Mouse (Mus musculus) adrenal gland, adult (tissue): Measurements from ENCODE around the gene Ap3d1.
A peak's percentile ranks its signal among the peaks of the same experiment; 100 is the strongest.

Experiments used
- DNase-seq, 2 experiments: peaks; one replicate each; pipeline ENCODE4 v3.0.0; 2022 to 2023; ENCODE audit warnings: low spot score in 1 of 2; ENCODE audit not compliant: inconsistent age in 2 of 2

Ap3d1 gene

DNA sequence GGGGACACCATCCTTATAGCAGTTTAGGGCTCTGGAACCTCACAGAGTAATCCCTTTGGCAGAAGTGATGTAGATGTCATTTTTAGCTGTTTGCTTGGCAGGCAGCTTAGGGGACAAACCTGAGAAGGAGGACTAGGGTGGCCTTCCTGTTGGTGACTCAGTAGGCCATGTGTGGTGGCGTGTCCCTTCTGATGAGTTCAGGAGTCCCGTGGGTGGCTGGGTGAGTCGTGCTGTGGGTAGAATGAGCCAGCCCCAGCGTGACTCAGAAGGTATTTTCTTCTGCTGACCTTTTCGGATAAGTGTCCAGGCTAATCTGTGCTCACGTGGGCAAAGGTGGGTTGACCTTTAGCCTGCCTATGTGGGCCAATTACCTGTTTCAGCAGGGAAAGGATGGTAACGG is 16.6 kb upstream of the Ap3d1 start:
- peak; percentile 88 to 91 for DNase-seq

DNA sequence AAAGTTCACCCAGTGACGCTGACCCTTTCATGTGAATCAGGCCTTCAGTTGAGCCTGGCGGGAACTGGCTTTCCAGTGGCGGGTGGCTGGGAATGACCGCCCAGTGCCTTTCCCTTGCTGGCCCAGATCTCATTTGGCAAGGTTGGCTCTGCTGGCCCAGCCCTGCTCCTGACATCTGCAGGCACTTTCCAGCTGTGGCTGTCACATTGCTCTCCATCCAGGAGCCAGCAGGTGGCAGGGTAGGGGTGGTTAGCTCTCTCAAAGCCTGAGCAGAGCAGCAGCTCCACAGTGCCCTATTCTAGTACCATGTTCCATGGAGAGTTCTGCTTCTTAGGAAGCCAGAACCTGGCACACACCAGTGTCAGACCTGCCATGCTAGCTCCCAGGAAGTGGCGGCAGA is 15.7 kb upstream of the Ap3d1 start:
- peak; percentile 88 to 95 for DNase-seq

DNA sequence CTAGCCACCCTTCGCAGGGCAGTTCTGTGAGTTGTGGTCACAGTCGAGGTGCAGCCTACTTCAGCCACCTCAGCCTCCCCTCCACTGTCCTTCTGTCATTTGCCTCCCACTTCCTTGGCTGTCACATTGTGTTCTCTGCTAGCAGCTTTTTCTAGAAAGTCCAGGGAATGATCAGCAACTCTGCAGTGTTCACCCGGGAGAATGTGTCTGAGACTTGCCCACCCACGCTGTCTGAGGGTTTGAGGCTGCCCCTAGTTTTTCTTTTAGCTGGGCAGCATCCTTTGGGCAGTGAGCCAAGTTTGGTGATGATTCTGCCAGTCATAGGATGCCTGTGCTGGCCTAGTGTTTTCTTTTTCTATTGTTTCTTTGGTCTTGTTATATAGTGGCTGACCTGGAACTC is 14.9 kb upstream of the Ap3d1 start:
- DNase-seq = peak in 1 of 2 experiments; percentile 75

DNA sequence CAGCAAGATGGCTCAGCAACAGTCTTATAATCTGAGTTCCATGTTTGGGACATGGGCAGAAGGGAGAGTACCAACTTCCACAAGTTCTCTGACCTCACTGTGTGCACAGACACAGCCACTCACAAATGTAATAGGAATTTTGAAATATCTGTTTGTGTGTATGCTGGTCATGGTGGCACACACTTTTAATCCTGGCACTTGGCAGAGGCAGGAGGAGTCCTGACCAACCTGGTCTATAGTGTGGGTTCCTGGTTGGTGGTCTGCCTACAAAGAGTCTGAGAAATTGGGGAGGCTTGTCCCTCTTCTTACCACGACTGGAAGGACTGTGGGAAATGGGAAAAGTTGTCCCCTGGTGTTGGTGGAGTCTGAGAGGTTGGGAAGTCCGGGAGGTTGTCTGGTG is 14.4 kb upstream of the Ap3d1 start:
- peak in 1 of 2 experiments; percentile 57 for DNase-seq

DNA sequence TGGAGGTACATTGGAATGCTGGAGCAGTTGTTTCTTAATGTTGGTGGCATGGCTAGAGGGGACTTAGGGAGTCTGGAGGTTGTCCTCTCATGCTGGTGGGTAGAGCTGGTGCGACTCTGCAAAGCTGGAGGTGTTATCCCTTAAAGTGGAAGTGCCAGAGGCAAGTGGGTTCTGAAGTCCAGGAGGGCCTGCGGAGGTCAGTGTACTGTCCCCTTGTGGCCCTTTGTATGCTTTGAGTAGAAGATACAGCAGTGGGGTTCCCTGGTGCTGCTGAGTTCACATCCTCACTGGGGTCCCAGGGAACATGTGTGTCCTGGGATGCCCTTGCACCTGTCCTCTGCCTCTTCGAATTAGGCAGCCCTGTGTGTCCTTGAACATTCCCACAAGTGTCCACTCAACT is 14.0 kb upstream of the Ap3d1 start:
- peak in 1 of 2 experiments; percentile 78 for DNase-seq

DNA sequence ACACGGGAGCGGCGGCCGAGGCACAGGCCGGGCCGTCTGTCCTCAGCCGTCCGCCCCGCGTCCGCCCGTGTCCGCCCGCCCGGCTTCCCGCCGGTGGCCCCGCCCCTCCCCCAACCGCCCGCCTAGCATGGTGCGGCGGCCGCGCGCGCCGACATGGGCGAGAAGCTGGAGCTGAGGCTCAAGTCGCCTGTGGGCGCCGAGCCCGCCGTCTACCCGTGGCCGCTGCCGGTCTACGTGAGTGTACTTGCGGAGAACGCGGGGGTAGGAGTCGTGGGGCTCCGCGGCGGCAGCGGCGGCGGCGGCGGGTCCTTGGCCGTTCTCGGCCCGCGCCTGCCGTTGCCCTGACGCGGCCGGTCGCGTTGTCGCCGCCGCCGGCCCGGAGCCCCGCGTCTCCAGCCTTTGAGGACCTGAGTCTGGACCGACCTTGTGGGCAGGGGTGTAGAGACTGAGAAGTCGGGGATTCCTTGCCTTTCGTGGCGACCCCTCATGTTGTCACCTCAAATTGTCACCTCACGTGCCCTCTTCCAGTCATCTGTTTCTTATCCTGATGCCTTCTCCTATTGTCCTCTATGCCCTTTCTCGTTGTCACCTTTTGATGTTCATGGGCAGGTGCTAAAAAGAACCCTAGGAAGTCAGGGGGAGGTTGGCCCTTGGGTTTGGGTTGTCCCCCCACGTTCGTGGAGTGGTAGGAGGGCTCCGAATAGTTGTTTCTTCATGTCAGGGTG is 13.4 kb upstream of the Ap3d1 start:
- DNase-seq = no peak

DNA sequence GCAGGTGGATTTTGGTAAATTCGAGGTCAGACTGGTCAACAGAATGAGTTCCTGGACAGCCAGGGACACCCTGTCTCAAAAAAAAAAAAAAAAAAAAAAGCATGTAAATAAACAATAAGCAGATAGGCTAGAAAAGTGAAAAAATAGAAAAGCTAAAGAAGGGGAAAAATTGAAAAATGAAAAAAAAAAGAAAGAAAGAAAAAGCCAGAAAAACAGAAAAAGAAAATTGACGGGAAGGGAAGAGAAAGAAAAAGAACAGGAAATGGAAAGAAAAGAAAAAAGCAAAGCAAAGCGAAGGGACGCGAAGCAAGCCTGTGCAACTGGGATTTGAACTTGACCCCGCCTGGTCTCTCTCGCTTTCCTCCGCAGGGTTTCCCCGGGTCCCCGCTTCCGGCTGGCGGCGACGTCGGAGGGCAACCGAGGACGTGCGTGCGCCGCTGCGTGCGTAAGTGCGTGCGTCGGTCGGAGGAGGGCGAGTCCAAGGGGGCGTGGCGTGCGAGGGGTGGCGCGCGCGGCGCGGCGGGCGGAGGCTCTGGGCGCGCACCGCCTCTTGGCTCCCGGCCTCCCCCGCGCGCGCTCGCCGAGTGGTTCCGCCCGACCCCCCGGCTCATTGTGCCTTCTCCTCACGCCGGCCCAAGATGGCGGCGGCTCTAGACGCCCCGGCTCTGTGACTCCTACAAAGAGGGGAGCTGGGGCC is 12.7 kb upstream of the Ap3d1 start, which contains the start of gene Dot1l:
Gene Dot1l, plus strand, starts transcription at position 613 of the 697 bp plus-strand sequence.
- peak; percentile 99 for DNase-seq

DNA sequence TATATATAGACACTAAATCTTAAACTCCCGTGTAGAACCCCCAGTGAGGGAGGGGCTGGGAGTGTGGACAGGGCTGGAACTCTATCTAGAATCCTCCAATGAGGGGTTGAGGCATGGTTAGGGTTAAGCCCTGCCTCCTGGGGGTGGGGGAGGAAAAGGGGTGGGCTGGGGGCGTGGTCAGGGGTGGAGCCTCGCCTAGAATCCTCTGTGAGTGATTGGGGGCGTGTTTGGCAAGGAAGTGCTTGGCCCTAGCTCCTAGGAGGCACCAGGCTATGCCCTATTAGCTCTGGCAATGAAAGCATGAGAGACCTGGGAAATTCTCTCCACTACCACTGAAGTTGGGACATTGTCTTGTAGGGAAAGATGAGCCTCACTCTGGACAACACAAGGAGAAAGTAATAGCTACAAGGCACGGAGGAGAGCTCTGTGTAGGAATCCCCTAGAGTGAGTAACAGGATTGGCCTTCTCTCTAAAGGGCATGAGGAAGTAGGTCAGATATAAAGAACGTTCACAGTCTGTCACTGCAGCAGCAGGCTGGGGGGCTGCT is 10.1 kb upstream of the Ap3d1 start:
- DNase-seq = peak; percentile 83 to 95

DNA sequence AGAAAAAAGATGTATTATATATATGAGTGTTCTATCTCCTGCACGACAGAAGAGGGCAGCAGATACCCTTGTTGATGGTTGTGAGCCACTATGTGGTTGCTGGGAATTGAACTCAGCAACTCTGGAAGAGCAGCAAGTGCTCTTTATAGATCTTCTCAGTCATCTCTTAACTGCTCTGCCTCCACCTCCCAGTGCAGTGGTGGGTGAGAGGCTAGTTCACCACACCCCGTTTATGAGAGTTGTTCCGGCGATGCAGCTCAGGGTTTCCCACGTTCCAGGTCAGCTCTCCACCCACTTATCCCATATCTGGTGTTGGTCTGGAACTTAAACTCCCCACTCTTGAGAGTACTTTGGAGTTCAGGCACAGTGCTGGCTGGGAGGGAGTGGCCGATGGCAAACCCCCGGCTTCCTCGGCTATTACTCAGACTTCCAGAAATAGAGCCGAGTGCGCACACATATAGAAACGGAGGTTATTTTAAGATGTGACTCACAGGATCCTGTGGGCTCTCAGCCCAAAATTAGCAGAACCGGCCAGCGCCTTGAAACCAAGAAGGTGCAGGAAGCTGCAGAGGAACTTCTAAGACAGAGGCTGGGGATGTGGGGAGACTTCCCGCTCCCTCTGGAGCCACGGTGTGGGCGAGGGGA is 9.2 kb upstream of the Ap3d1 start:
- DNase-seq = peak; percentile 82 to 92

DNA sequence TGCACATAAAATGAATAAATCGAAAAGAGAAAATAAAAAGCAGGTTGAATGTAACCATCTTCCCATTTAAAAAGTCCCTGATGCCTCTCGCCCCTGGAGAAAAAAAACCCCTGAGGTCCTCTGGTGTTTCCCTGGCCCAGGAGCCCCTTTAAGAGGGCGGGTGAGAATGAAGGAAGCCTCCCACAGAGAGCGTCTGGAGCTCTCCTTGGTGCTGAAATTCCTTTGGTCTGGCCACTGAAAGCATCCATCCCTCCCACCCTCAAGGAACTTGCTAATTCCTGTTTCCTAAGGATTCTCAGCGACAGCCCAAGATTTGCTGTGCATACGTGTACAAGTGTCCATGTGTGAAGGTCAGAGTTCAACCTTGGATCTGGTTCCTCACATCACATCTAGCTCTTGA is 6.5 kb upstream of the Ap3d1 start:
- DNase-seq = peak; percentile 55 to 85

DNA sequence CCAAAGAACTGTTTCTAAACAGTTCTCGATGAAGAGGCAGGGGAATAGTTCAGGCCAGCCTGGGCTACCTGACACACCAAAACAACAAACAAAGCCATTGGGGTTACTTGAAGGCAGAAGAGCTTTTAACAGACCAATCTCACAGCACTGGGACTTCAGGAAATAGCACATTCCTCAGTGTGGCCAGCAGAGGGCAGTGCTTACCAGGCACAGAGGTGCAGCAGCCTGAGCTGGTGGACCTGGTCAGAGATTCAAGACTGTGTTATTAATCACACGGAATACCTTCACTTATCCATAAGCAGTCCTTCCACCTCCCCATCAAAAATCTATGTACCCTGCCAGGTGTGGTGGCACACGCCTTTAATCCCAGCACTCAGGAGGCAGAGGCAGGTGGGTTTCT is 5.3 kb upstream of the Ap3d1 start:
- peak; percentile 80 to 92 for DNase-seq

DNA sequence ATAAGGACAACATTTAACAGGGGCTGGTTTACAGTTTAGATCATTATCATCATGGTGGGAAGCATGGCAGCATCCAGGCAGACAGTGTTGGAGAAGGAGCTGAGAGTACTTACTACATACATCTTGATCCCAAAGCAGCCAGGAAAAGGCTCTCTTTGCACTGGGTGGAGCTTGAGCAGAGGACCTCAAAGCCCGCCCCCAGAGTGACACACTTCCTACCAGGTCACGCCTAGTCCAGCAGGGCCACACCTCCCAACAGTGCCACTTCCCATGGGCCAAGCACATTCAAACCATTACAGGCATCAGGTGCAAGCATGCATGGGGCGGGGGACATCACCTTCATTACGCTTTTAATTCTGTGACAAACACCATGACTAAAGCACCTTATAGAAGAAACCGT is 2.2 kb upstream of the Ap3d1 start:
- peak; percentile 72 to 87 for DNase-seq

DNA sequence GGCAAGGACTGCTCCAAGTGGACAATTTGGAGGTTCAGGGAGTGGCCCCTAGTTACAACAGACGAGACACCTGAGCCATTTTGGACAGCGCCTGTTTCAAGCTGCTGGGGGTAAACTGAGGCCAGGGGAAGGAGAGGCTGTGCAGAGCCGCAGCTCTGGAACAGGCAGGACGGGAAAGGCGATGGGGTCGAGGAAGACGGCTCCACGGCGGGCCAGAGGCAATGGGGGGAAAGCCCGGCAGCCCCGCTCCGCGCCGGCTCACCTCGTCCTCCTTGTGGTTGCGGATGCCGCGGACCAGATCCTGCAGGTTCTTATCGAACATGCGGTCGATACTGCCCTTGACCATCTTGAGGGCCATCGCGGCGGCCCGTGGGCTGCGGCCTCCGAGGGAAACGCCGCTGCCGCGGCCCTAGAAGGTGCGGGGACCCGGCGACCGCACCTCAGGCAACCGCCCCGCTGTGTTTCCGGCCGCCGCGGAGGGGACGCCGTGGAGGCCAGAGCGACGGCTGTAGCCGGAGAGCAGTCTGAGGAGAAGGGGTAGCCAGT is 357 bp downstream of the Ap3d1 start:
- DNase-seq = no peak

DNA sequence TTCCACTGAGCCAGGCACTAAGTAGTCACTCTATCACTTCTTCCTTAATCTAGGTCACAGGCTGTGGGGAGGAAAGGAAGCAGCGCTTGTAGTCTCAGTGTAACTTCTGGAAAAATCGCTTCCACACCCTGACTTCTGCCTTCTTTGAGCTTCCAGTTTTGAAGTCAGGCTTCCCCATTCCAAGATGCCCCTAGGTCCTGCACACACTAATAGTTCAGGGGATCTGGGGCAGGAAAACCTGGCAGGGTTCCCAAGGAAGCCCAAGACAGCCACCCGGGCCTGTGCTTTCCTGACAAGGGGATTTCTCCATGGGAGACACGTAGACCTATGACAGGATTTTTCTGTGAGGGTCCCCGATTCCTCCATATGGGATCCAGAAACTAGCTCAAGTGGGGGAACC is 918 bp downstream of the Ap3d1 start:
- DNase-seq = peak; percentile 52 to 85

DNA sequence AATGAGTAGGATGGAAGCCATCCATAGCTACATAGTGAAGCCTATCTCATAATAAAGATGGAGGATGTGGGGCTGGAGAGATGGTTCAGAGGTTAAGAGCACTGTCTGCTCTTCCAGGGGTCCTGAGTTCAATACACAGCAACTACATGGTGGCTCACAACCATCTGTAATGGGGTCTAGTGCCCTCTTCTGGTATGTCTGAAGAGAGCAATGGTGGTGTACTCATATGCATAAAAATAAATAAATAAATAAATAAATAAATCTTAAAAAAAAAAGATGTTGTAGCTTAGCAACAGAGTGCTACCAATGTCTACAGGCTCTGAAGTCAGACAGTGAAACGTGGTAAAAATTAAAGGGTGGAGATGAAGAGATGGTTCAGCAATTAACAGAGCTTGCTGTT is 3.4 kb downstream of the Ap3d1 start:
- no peak for DNase-seq

DNA sequence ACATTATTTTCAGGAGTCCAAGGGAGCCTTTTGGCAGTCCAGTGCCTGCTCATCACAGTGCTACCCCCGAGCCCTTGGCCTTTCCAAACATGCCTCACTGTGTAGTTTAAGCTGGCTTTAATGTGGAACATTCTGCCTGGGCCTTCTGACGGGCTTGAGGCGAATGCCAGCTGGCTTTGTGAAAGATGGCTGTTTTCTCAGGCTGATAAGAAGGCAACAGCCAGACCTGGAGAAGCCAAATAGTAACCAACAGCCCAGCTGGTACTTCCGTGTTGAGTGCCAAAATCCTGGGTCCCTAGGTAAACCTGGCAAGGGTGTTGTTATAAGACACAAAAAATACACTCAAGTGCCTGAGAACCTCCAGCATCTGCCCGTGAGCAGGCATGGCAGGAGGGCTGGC is 5.3 kb downstream of the Ap3d1 start:
- DNase-seq = peak; percentile 63 to 82

DNA sequence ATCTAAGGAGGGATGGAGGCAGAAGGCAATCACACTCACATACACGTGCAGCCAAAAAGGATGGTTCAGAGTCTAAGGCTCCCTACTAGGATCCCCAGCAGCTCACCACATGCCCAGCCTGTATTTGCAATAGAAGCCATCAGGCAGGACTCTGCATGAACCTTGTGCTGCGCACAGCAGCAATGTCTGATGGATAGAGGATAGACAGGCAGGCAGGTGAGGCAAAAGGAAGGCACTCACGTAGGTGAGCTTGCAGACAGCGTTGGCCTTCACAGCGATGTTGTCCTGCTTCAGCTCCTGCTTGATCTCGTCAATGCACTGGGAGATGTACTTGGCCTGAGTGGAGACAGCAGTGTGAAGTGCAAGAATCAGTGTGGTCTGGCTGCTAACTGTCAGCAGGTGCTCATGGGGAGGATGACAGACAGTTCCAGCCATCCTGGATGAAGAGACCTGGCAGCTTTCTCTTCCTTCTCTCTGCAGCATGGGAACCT is 9.4 kb downstream of the Ap3d1 start:
- no peak for DNase-seq

DNA sequence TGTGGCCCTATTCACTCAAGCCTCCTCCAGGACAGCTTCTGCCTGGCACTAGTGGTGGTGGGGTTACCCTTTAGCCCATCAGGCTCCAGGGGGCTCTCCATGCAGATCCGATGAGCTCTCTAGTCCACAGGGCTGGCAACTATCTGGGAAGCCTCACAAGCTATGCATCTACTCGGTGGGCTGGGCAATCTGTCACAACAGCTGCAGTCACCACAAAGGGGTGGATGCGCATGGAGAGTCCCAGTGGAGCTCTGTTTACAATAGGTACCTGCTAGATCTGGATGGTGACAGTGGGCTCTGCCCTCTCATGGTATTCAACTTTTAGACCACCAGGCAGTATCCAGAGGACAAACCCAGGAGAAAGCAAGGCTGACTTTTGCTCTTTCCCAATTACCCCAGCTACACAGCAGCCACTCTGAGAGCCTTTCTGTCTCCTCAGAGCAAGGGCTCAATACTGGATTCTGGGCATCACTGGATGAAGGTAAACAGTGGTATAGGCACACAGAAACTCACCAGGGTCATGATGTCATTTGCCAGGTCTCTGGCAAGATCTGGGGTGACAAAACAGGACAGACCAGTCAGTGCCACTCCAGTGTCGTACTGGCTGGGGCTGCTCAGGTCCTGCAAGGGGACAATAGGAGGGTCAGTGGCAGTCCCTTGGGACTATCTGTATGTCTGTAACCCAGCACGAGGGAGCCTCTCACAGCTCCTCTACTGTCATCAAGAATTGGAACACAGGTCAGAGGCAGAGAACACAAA is 14.5 kb downstream of the Ap3d1 start:
- no peak for DNase-seq

DNA sequence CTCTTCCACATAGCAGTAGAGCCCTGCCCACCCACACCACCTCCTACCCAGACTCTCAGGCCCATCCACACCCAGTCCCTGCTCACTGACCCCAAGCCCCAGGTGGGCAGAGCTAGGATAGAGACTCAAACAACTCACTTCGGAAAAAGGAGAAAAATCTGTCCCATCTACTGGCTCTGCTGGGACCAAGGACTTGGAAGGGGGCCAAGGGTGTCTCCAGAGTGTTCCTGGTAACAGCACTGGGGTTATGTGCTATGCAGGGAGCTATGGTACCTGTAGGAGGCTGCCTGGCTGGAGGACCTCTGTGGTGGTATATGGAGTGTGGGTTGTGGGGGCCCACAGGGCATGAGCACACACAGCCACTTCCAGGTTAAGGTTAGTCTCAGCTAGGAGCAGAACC is 24.8 kb downstream of the Ap3d1 start:
- DNase-seq = peak; percentile 59 to 80

DNA sequence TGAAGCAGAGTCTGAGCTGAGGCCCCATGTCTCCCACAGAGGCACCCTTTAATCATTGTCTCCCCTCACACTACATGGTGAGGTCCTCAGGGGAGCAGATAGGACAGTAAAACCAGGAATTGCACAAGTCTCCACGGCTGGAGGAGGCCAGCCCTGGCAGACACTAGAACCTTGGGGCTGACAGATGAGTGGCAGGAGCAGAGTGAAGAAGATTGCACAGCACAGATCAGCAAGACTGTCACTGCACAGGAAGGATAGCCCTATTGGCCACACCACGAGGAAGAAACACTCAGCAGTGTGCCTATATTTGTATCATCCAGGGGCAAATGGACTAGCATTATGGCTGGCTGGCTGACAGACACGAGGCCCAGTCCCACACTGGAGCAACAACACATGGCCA is 31.2 kb downstream of the Ap3d1 start:
- peak in 1 of 2 experiments; percentile 69 for DNase-seq

DNA sequence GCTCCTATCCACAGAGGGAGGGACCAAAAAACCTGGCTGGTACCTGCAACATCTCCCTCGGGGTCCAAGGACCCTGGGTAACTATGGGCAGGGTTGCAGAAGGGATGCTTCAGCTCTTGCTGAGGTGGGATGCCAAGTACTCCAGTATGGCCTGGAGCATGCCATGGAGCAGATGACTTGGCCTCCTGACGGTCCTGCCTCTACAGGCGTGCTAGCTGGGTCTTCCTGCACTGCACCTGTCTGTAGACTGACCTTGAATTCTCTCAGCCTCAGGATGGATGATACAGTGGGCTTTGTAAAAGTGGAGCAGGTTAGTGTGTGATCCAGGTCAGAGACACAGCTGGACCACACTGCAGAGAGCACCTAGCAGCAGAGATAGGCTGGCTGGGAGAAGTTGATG is 36.6 kb downstream of the Ap3d1 start:
- no peak for DNase-seq
